Mouse (Mus musculus) kidney, adult 8-10 months (tissue): ENCODE results near the gene Acot1.

Experiments
- DNase-seq, 2 experiments: peaks; one replicate each; pipeline ENCODE4 v3.0.0; 2022

Gene Acot1

GRCm38 (mm10) chr12:84064621-84065020 is 55.3 kb downstream of the Acot1 start:
- peak in 1 of 2 experiments; percentile 52 for DNase-seq

GRCm38 (mm10) chr12:84067752-84068151 is 58.5 kb downstream of the Acot1 start:
- no peak for DNase-seq
